Mouse (Mus musculus) CH12.LX (cell line): ENCODE measurements around the gene Slc12a6. TPM values are rescaled to one million over a fixed set of nuclear protein-coding genes. Genes with fewer than 3 reads are reported as not detected.

ENCODE experiments used
- DNase-seq: peaks from one replicate; pipeline ENCODE4 v3.0.0-alpha.2; 2013; ENCODE audit errors: extremely low read depth
- H3K27ac ChIP-seq: 2 replicates; pipeline ENCODE4 v1.5.1; 2012; ENCODE audit warnings: low read depth, mild to moderate bottlenecking, control low read depth, moderate library complexity; ENCODE audit not compliant: insufficient read depth
- H3K27me3 ChIP-seq: replicated peaks from 2 replicates; pipeline ENCODE3; 2012; ENCODE audit warnings: inconsistent platforms
- H3K36me3 ChIP-seq, 2 experiments: replicated peaks in 1 of 2; 2 replicates each; pipeline versions ENCODE3 to v1.6.1; 2012; ENCODE audit warnings: inconsistent platforms in 1 of 2, low read length in 1 of 2, mild to moderate bottlenecking in 1 of 2, mixed read lengths in 1 of 2, moderate library complexity in 1 of 2; ENCODE audit not compliant: control insufficient read depth in 1 of 2, insufficient read depth in 1 of 2
- H3K4me1 ChIP-seq, 2 experiments: 2 replicates each; pipeline ENCODE4 v1.6.1; 2012; ENCODE audit warnings: inconsistent platforms in 1 of 2, moderate library complexity in 1 of 2; ENCODE audit not compliant: insufficient read depth in 2 of 2, control insufficient read depth in 1 of 2
- H3K4me2 ChIP-seq: 2 replicates; pipeline ENCODE4 v1.6.1; 2012; ENCODE audit warnings: low read depth, mild to moderate bottlenecking, control low read depth; ENCODE audit not compliant: poor library complexity, insufficient read depth, severe bottlenecking
- H3K4me3 ChIP-seq, 3 experiments: fragments of 150-350 bp in 1 of 3; sonication (generic) in 1 of 3; replicated peaks in 1 of 3; 2 replicates each; pipeline versions ENCODE3 to v1.5.1; 2011 to 2012; ENCODE audit warnings: low read depth in 2 of 3, low read length in 2 of 3, mild to moderate bottlenecking in 2 of 3, moderate library complexity in 2 of 3, control low read depth in 1 of 3, improper control_type of control experiment in 1 of 3, inconsistent platforms in 1 of 3, mixed read lengths in 1 of 3; ENCODE audit not compliant: poor library complexity in 1 of 3
- H3K79me2 ChIP-seq: replicated peaks from 2 replicates; pipeline ENCODE4 v1.6.1; 2012; ENCODE audit warnings: mild to moderate bottlenecking, moderate library complexity; ENCODE audit not compliant: control insufficient read depth, poor library complexity, insufficient read depth, severe bottlenecking; ENCODE audit errors: extremely low read depth
- H3K9ac ChIP-seq: 2 replicates; pipeline ENCODE4 v1.6.1; 2012; ENCODE audit warnings: low read depth, mild to moderate bottlenecking, control low read depth, moderate library complexity; ENCODE audit not compliant: insufficient read depth
- H3K9me3 ChIP-seq: replicated peaks from 2 replicates; pipeline ENCODE3; 2012; ENCODE audit warnings: low read length, inconsistent platforms, mixed read lengths
- BHLHE40 ChIP-seq: IDR thresholded peaks from 2 replicates; pipeline ENCODE4 v1.6.1; 2011; ENCODE audit warnings: mild to moderate bottlenecking, low read depth, low read length, improper control_type of control experiment
- CHD2 ChIP-seq: IDR thresholded peaks from 2 replicates; pipeline ENCODE4 v1.6.1; 2011; ENCODE audit warnings: low read length, improper control_type of control experiment
- CTCF ChIP-seq, 2 experiments: IDR thresholded peaks in 1 of 2; conservative IDR thresholded peaks in 1 of 2; 2 replicates each; pipeline ENCODE4 v1.5.1; 2011 to 2012; ENCODE audit warnings: low read depth in 2 of 2, low read length in 2 of 2, improper control_type of control experiment in 1 of 2, inconsistent platforms in 1 of 2, mild to moderate bottlenecking in 1 of 2, moderate library complexity in 1 of 2
- E2F4 ChIP-seq: IDR thresholded peaks from 2 replicates; pipeline ENCODE4 v1.6.1; 2011; ENCODE audit warnings: low read depth, low read length, improper control_type of control experiment; ENCODE audit not compliant: insufficient replicate concordance
- ELF1 ChIP-seq: IDR thresholded peaks from 2 replicates; pipeline ENCODE4 v1.6.1; 2014; ENCODE audit warnings: low read depth, mild to moderate bottlenecking, inconsistent platforms, low read length, improper control_type of control experiment
- EP300 ChIP-seq: IDR thresholded peaks from 2 replicates; pipeline ENCODE4 v1.6.1; 2011; ENCODE audit warnings: low read length, improper control_type of control experiment
- ETS1 ChIP-seq: conservative IDR thresholded peaks from 2 replicates; pipeline ENCODE4 v1.6.1; 2012; ENCODE audit warnings: low read depth, mild to moderate bottlenecking, inconsistent platforms, low read length, improper control_type of control experiment, moderate library complexity
- GABPA ChIP-seq: IDR thresholded peaks from 2 replicates; pipeline ENCODE4 v1.6.1; 2012; ENCODE audit warnings: low read depth, low read length, improper control_type of control experiment, inconsistent platforms; ENCODE audit not compliant: insufficient replicate concordance
- HCFC1 ChIP-seq: IDR thresholded peaks from 2 replicates; pipeline ENCODE4 v1.6.1; 2012; ENCODE audit warnings: low read depth, mild to moderate bottlenecking, inconsistent platforms, low read length, improper control_type of control experiment
- IRF4 ChIP-seq: IDR thresholded peaks from 2 replicates; pipeline ENCODE4 v1.6.1; 2014; ENCODE audit warnings: low read depth, mild to moderate bottlenecking, inconsistent platforms, low read length, improper control_type of control experiment
- JUN ChIP-seq: IDR thresholded peaks from 2 replicates; pipeline ENCODE4 v1.6.1; 2011; ENCODE audit warnings: low read depth, mild to moderate bottlenecking, low read length, improper control_type of control experiment, moderate library complexity; ENCODE audit not compliant: insufficient read depth
- JUND ChIP-seq: conservative IDR thresholded peaks from 2 replicates; pipeline ENCODE4 v1.6.1; 2011; ENCODE audit warnings: low read depth, low read length, improper control_type of control experiment
- MAFK ChIP-seq: IDR thresholded peaks from 2 replicates; pipeline ENCODE4 v1.6.1; 2011; ENCODE audit warnings: low read length, improper control_type of control experiment; ENCODE audit not compliant: insufficient replicate concordance
- MAZ ChIP-seq: IDR thresholded peaks from 2 replicates; pipeline ENCODE4 v1.6.1; 2012; ENCODE audit warnings: low read depth, mild to moderate bottlenecking, inconsistent platforms, low read length, improper control_type of control experiment, moderate library complexity
- MEF2A ChIP-seq: IDR thresholded peaks from 2 replicates; pipeline ENCODE4 v1.6.1; 2014; ENCODE audit warnings: low read depth, mild to moderate bottlenecking, inconsistent platforms, low read length, improper control_type of control experiment, borderline replicate concordance
- MXI1 ChIP-seq: IDR thresholded peaks from 2 replicates; pipeline ENCODE4 v1.6.1; 2011; ENCODE audit warnings: mild to moderate bottlenecking, low read depth, low read length, improper control_type of control experiment
- MYC ChIP-seq: IDR thresholded peaks from 2 replicates; pipeline ENCODE4 v1.6.1; 2011; ENCODE audit warnings: low read depth, mild to moderate bottlenecking, improper control_type of control experiment, low read length
- NELFE ChIP-seq: IDR thresholded peaks from 2 replicates; pipeline ENCODE4 v1.6.1; 2011; ENCODE audit warnings: low read depth, low read length, improper control_type of control experiment
- PAX5 ChIP-seq: IDR thresholded peaks from 2 replicates; pipeline ENCODE4 v1.6.1; 2012; ENCODE audit warnings: low read length, inconsistent platforms, mixed read lengths
- POLR2A ChIP-seq: IDR thresholded peaks from 2 replicates; pipeline ENCODE4 v1.6.1; 2011; ENCODE audit warnings: low read depth, mild to moderate bottlenecking, improper control_type of control experiment, low read length
- SIN3A ChIP-seq: IDR thresholded peaks from 2 replicates; pipeline ENCODE4 v1.6.1; 2012; ENCODE audit warnings: low read length, improper control_type of control experiment, inconsistent platforms
- SMC3 ChIP-seq: IDR thresholded peaks from 2 replicates; pipeline ENCODE4 v1.6.1; 2011; ENCODE audit warnings: low read depth, low read length, improper control_type of control experiment
- TBP ChIP-seq: conservative IDR thresholded peaks from 2 replicates; pipeline ENCODE4 v1.6.1; 2011; ENCODE audit warnings: low read depth, low read length, improper control_type of control experiment
- TCF12 ChIP-seq: IDR thresholded peaks from 2 replicates; pipeline ENCODE4 v1.6.1; 2014; ENCODE audit warnings: low read depth, mild to moderate bottlenecking, inconsistent platforms, low read length, improper control_type of control experiment
- UBTF ChIP-seq: IDR thresholded peaks from 2 replicates; pipeline ENCODE4 v1.6.1; 2012; ENCODE audit warnings: low read depth, mild to moderate bottlenecking, inconsistent platforms, low read length, improper control_type of control experiment, moderate library complexity
- USF1 ChIP-seq: IDR thresholded peaks from 2 replicates; pipeline ENCODE4 v1.6.1; 2014; ENCODE audit warnings: low read depth, mild to moderate bottlenecking, inconsistent platforms, low read length, improper control_type of control experiment
- ZKSCAN1 ChIP-seq: IDR thresholded peaks from 2 replicates; pipeline ENCODE4 v1.6.1; 2012; ENCODE audit warnings: low read depth, inconsistent platforms, low read length, improper control_type of control experiment, borderline replicate concordance
- dilution Hi-C: fragments of 300-500 bp; cut with MboI; formaldehyde crosslinking; loops from 2 replicates; pipeline ENCODE4 v1.14.3; 2020; ENCODE audit warnings: low sequenced_read_pairs; ENCODE audit not compliant: extremely low pct_unique_long_range_greater_than_20kb, extremely low pct_ligation_motif_present
- in situ Hi-C: fragments of 300-500 bp; cut with MboI; formaldehyde crosslinking; loops from 3 replicates; pipeline ENCODE4 v1.14.3; 2019; ENCODE audit warnings: low sequenced_read_pairs, low pct_ligation_motif_present, low pct_unique_long_range_greater_than_20kb, mixed read lengths
- polyA plus RNA-seq: library from polyadenylated mRNA; unstranded; fragments of >175 nt; gene quantifications from 2 replicates; pipeline ENCODE4 v1.2.1, GENCODE M21; 2012; ENCODE audit warnings: low read depth; ENCODE audit not compliant: insufficient read length
- total RNA-seq, 2 experiments: library from RNA; depleted of rRNA; stranded (reverse); fragments of 300-350 nt in 1 of 2; fragments of >200 nt in 1 of 2; gene quantifications; 2 replicates each; pipeline ENCODE4 v1.2.3; 2012 to 2014

Gene Slc12a6
- total and polyA plus RNA-seq, 3 experiments: 7.8 to 14.8 (median 10.5) TPM

DNA sequence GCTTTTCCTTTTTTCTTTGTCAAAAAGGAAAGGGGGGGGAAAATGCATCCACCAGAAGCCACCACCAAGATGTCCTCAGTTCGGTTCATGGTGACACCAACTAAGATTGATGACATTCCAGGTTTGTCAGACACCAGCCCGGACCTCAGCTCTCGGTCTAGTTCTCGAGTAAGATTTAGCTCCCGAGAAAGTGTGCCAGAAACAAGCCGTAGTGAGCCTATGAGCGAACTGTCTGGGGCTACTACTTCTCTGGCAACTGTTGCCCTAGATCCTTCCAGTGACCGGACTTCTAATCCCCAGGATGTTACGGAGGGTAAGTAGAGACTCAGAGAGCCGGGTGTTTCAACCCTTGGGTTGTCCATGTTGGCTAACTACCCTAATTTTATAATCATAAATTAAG lies 1.2 kb downstream of the Slc12a6 start:
- Histone ChIP-seq H3K4me2 (peak overlapping the region; percentile 82), H3K27me3 (no peaks in the 10 kb centered on the region), H3K9me3 (no peaks in the 10 kb centered on the region), H3K9ac (peak overlapping the region; percentile 93), H3K36me3 (peaks cover 0 to 22% of the 10 kb centered on the region in 2 experiments), H3K79me2 (peaks cover 50% of the 10 kb centered on the region), H3K27ac (peak overlapping the region; percentile 80), H3K4me3 (peak overlapping the region; percentile 81 to 88 (median 83)), H3K4me1 (peaks cover 2 to 44% of the 10 kb centered on the region in 2 experiments; a peak in 2 of 4 replicates)
- TF ChIP-seq E2F4 (no peak), SIN3A (peak; percentile 14; the same call in 1 of the 2 replicates)
- in situ Hi-C loops: loop anchor here (10.0 kb wide), 2 partner anchors 98 to 208 kb away; partner anchors contain the start of gene Emc4
- dilution Hi-C loops: no loop called here
- DNase-seq: peak; percentile 48

DNA sequence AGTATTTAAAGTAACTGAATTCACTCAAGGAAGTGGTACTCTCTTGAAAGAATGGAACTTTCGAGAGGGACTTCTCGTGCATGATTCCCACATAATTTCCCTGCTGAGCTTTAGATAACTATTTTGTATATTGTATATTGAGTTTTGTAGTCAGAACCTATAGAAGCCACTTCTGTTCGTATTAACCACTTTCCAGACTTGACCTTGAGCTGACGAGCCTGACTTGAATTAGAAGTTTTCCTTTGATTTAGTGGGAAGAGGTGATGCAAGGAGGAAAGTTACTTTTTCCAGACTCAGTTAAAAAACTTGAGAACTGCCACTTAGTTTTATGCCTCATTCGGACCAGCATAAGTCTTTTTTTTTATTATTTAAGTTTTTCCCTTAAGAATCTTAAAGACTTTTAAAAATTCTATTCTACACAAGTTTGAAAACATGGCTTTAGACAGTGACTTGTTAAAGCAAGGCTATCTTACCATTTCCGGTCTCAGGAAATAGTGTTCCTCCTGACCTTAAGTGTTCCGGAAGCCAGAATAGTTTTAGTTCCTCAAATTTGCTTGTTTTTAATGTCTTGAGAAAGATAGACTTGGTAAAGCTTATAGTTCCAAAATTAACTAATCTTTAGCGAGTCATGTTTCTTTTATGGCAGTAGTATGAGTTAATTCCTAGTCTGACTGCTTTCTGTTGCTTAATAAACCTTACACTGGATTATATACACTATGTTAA lies 2.1 kb downstream of the Slc12a6 start:
- peak overlapping the region; percentile 93 for H3K9ac ChIP-seq
- TF ChIP-seq SIN3A (no peak; the same call in 1 of the 2 replicates), MYC (peak; percentile 75; the same call in 1 of the 2 replicates), MEF2A (peak; percentile 47), TCF12 (peak; percentile 36; the same call in 1 of the 2 replicates), MAZ (no peak), CHD2 (no peak), HCFC1 (peak; percentile 25; the same call in 1 of the 2 replicates), POLR2A (peak; percentile 41; the same call in 1 of the 2 replicates), UBTF (no peak), NELFE (no peak), TBP (peak; percentile 92), GABPA (no peak), SMC3 (no peak), ELF1 (peak; percentile 70), JUN (peak; percentile 75), PAX5 (no peak), BHLHE40 (0 out of 2 replicates have a peak, but pooled peaks have one; percentile 31), ZKSCAN1 (no peak), MXI1 (no peak), MAFK (no peak), CTCF (conservative IDR thresholded peaks at IDR 0.05 in 1 of 2, IDR thresholded peaks at IDR 0.05 in 1 of 2; ENCODE audit: low read depth in 2 of 2, low read length in 2 of 2) (no peak), USF1 (no peak), EP300 (peak; percentile 96), ETS1 (peak; percentile 46; the same call in 1 of the 2 replicates), JUND (peak; percentile 88), IRF4 (peak; percentile 97)
- peak overlapping the region; percentile 55 to 88 (median 81) for H3K4me3 ChIP-seq
- peak; percentile 80 for DNase-seq
- peaks cover 43% of the 10 kb centered on the region for H3K79me2 ChIP-seq
- no peaks in the 10 kb centered on the region for H3K9me3 ChIP-seq
- H3K36me3 ChIP-seq: peaks cover 0 to 24% of the 10 kb centered on the region in 2 experiments
- dilution Hi-C loops: no loop called here
- in situ Hi-C loops: loop anchor here (10.0 kb wide), 2 partner anchors 97 to 207 kb away; partner anchors contain the start of gene Emc4
- H3K27ac ChIP-seq: peak overlapping the region; percentile 62; the same call in 1 of the 2 replicates
- H3K4me1 ChIP-seq: peaks cover 2 to 44% of the 10 kb centered on the region in 2 experiments; a peak in 2 of 4 replicates
- no peaks in the 10 kb centered on the region for H3K27me3 ChIP-seq
- H3K4me2 ChIP-seq: peak overlapping the region; percentile 89
